Mouse (Mus musculus) brain, embryonic 14.5 days (tissue): ENCODE measurements around the gene Gm42417.

ENCODE experiments used
- CTCF ChIP-seq: fragments of 200-500 bp; IDR thresholded peaks from 2 replicates; pipeline ENCODE4 v1.5.1; 2012; ENCODE audit warnings: inconsistent platforms, mild to moderate bottlenecking, moderate library complexity, borderline replicate concordance; ENCODE audit not compliant: insufficient read depth, insufficient read length; ENCODE audit errors: extremely low read depth
- POLR2A ChIP-seq: fragments of 200-500 bp; IDR thresholded peaks from 2 replicates; pipeline ENCODE4 v1.6.1; 2012; ENCODE audit warnings: mild to moderate bottlenecking, inconsistent platforms, borderline replicate concordance; ENCODE audit not compliant: poor library complexity, insufficient read depth, insufficient read length, severe bottlenecking; ENCODE audit errors: extremely low read depth

GRCm38 (mm10) chr1:36540807-36541206 lies 1.6 kb upstream of the Gm42417 start:
- TF ChIP-seq CTCF (no peak), POLR2A (no peak)
